Mouse (Mus musculus): ENCODE measurements around the gene Catsperd. TPM values are rescaled to one million over a fixed set of nuclear protein-coding genes. Genes with fewer than 3 reads are reported as not detected.
A peak's percentile ranks its signal among the peaks of the same experiment; 100 is the strongest.
"Not testable (repeated sequence)": the region's sequence is repeated elsewhere in the genome, so short reads cannot be mapped to it uniquely, and the experiment has no call there.

The Catsperd gene
- polyA plus RNA-seq, 1 experiment from 2014 or later: 0.43 TPM

DNA sequence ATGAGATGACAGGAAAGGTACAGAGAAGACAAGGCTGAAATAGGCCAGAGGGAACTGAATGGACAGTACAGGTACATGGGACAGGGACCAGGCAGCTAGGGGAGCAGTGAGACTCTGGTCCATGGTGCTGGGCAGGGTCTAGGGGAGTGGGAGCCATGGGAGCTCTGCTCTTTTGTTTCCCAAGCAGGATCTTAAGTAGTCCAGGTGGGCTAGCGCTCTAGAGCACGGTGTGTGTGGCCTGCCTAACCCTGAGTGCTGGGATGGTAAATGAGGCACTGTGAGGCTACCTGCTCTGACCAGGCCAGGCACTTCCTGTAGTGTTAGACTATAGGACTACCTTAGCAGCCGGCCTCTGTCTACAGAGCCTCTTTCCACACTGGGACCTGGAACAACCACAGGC is 11.2 kb upstream of the Catsperd start:
- 75% methylated on average over 3 of the region's 3 CpGs for WGBS
- Histone ChIP-seq H3K9ac (ENCODE audit: low read length) (no peak overlapping the region), H3K4me2 (ENCODE audit: low read depth, low read length) (no peak overlapping the region), H3K4me1 (replicated peaks; ENCODE audit: control insufficient read depth, insufficient read depth, low read length) (peaks cover 17% of the 10 kb centered on the region), H3K9me3 (ENCODE audit: control insufficient read depth, low read length) (no peaks in the 10 kb centered on the region), H3K27me3 (ENCODE audit: control insufficient read depth, insufficient read depth, low read depth, low read length) (no peaks in the 10 kb centered on the region), H3K4me3 (ENCODE audit: low read length) (no peak overlapping the region), H3K36me3 (ENCODE audit: control insufficient read depth, insufficient read depth, low read length) (peaks cover 40% of the 10 kb centered on the region), H3K27ac (ENCODE audit: low read length) (no peak overlapping the region)
- no peak for ATAC-seq (ENCODE audit: low read depth)

DNA sequence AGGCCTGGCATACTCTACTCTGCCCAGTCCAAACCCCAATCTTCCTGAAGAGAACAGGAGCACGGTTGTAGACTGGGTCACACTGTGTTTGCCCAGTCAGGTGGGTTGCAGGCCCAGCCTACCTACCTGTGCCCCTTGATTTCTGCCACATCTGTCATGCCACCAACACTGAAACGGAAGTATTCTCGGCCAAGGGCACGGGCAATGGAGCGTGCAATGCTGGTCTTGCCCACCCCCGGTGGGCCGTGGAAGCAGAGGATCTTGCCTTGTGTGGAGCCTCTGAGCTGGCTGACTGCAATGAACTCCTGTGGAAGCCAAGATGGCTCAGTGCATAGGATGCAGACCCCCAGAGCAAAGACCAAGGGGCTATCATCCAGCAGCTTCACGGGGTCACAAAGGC is 10.3 kb upstream of the Catsperd start:
- Histone ChIP-seq H3K27me3 (ENCODE audit: control insufficient read depth, insufficient read depth, low read depth, low read length) (no peaks in the 10 kb centered on the region), H3K27ac (ENCODE audit: low read length) (no peak overlapping the region), H3K4me3 (ENCODE audit: low read length) (no peak overlapping the region), H3K4me1 (replicated peaks; ENCODE audit: control insufficient read depth, insufficient read depth, low read length) (peaks cover 11% of the 10 kb centered on the region), H3K4me2 (ENCODE audit: low read depth, low read length) (no peak overlapping the region), H3K9me3 (ENCODE audit: control insufficient read depth, low read length) (no peaks in the 10 kb centered on the region), H3K36me3 (ENCODE audit: control insufficient read depth, insufficient read depth, low read length) (peaks cover 46% of the 10 kb centered on the region), H3K9ac (ENCODE audit: low read length) (no peak overlapping the region)
- no peak for ATAC-seq (ENCODE audit: low read depth)
- WGBS: 90% methylated on average over 8 of the region's 8 CpGs

DNA sequence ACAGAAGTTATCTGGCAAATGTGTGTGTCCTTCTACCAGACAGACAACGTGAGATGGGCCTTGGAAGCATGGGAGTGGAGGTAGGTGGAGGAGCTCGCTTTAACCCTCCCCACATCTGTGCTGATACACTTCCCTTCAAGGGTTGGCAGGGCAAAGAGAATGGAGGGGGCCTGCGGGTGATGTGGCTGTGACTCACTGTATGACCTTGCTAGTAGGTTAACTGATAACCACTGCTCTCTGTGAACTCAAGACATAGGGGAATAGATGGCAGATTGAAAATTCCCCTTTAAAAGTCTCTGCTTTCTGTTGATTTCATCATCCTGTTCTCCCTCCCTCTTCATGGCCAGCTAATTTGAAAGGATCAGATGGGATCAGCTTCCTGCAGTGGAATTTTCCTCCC is 2.4 kb upstream of the Catsperd start:
- ATAC-seq (ENCODE audit: low read depth): no peak
- Histone ChIP-seq H3K27me3 (ENCODE audit: control insufficient read depth, insufficient read depth, low read depth, low read length) (no peaks in the 10 kb centered on the region), H3K9ac (ENCODE audit: low read length) (no peak overlapping the region), H3K4me2 (ENCODE audit: low read depth, low read length) (peak overlapping the region; percentile 96), H3K27ac (ENCODE audit: low read length) (no peak overlapping the region), H3K4me1 (replicated peaks; ENCODE audit: control insufficient read depth, insufficient read depth, low read length) (peaks cover 10% of the 10 kb centered on the region), H3K36me3 (ENCODE audit: control insufficient read depth, insufficient read depth, low read length) (peaks cover 22% of the 10 kb centered on the region), H3K9me3 (ENCODE audit: control insufficient read depth, low read length) (no peaks in the 10 kb centered on the region), H3K4me3 (ENCODE audit: low read length) (no peak overlapping the region)
- 73% methylated on average over 3 of the region's 3 CpGs for WGBS

DNA sequence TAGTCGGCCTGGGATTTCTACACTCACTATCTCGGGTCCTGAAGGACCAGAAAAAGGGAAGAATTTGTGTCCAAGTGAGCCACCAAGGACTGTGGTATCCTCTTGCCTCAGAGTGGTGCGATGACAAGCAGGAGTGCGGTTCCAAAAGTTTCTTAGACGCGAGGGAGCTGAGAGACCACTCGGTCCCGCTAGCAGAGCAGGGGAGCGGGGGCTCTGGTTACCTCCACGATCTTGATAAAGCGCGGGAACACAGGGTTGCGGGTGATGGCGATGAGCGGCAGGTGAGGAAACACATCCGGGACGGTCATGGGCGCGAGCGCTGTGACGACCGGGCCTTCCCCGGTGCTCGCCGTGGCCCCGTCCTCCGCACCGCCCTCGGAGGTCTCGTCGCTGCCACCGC is 1.7 kb upstream of the Catsperd start:
- Histone ChIP-seq H3K36me3 (ENCODE audit: control insufficient read depth, insufficient read depth, low read length) (peaks cover 17% of the 10 kb centered on the region), H3K9ac (ENCODE audit: low read length) (peak overlapping the region; percentile 92), H3K4me3 (ENCODE audit: low read length) (peak overlapping the region; percentile 85), H3K4me2 (ENCODE audit: low read depth, low read length) (peak overlapping the region; percentile 96), H3K4me1 (replicated peaks; ENCODE audit: control insufficient read depth, insufficient read depth, low read length) (peaks cover 10% of the 10 kb centered on the region), H3K27me3 (ENCODE audit: control insufficient read depth, insufficient read depth, low read depth, low read length) (no peaks in the 10 kb centered on the region), H3K9me3 (ENCODE audit: control insufficient read depth, low read length) (no peaks in the 10 kb centered on the region), H3K27ac (ENCODE audit: low read length) (peak overlapping the region; percentile 56; the same call in 1 of the 2 replicates)
- ATAC-seq (ENCODE audit: low read depth): no peak
- under 1% methylated on average over 32 of the region's 32 CpGs for WGBS

DNA sequence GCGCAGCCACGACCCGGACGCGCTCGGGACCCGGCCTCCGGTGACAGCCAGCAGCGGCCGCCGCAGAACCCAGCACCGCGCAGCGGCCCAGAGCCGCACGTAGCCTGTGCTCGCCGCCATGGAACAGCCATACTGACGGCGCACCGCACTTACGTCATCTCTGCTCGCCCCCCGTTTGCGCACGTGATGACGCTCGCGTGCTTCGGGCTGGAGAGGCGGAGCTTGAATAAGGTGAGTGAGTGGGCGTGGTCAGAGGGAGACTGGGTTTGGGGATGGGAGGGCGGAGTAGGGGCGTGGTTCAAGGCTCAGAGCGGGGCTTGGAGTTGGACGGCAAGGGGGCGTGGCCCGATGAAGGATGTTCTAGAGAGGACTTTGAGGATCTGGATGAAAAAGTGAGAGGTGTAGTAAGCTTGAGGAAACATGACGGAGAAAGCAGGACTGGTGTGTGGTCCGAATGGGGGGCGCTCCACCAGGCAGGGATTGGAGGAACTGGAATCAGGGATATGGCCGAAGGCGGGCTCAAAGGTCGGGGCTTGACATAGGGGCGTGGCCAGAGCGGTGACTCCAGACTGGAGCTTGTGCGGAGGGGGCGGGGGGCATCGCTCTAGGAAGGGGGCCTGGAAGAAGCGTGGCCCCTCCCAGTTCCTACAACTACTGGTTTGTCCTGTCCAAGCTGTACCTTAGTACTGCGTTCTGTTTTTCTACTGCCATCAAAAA is 1.0 kb upstream of the Catsperd start, which contains the start of gene Lonp1:
TSS of gene Lonp1 (minus strand) at position 134 of the 717 bp plus-strand sequence.
- H3K36me3 ChIP-seq (ENCODE audit: control insufficient read depth, insufficient read depth, low read length): peaks cover 13% of the 10 kb centered on the region
- peak within 1 kb of the TSS; percentile 92 for H3K9ac ChIP-seq (ENCODE audit: low read length)
- H3K4me1 ChIP-seq (replicated peaks; ENCODE audit: control insufficient read depth, insufficient read depth, low read length): peaks cover 10% of the 10 kb centered on the region
- H3K27me3 ChIP-seq (ENCODE audit: control insufficient read depth, insufficient read depth, low read depth, low read length): no peaks in the 10 kb centered on the region
- H3K4me2 ChIP-seq (ENCODE audit: low read depth, low read length): peak within 1 kb of the TSS; percentile 96
- H3K27ac ChIP-seq (ENCODE audit: low read length): peak within 1 kb of the TSS; percentile 56; the same call in 1 of the 2 replicates
- under 1% methylated on average over 50 of the region's 51 CpGs for WGBS
- peak; percentile 96 for ATAC-seq (ENCODE audit: low read depth)
- no peaks in the 10 kb centered on the region for H3K9me3 ChIP-seq (ENCODE audit: control insufficient read depth, low read length)
- H3K4me3 ChIP-seq (ENCODE audit: low read length): peak within 1 kb of the TSS; percentile 85

DNA sequence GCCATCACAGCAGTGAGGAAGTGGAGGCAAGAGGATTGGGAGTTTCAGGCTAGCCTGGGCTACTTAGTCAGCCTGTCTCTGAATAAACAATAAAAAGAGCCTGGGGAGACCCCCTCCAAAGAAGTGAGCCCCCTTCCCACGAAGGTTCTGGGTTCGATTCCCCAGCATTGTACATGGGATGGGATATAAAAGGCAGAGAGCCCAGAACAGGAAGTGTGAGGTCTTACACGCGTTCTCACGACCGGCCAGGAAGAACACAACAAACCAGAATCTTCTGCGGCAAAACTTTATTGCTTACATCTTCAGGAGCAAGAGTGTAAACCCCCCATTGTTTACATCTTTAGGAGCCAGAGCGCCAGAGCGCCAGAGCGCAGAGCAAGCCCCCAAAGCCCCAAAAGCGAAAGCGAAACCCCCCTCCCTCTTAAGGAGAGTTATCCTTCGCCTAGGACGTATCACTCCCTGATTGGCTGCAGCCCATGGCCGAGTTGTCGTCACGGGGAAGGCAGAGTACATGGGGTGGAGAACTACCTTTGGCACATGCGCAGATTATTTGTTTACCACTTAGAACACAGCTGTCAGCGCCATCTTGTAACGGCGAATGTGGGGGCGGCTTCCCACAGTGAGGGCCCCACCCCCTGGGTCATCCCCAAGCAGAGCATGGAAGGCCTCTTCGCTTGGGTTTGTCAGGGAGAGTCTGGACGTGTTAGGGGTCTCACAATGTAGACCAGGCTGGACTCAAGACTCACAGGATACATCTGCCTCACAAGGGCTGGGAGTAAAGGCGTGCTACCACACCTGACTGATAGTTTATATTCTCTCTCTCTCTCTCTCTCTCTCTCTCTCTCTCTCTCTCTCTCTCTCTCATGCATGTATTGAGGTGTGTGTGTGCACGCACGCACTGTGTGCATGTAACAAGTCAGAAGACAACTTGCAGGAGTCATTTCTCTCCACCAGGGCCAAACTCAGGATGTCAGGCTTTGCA is 2.1 kb downstream of the Catsperd start:
- H3K4me1 ChIP-seq (replicated peaks; ENCODE audit: control insufficient read depth, insufficient read depth, low read length); H3K4me3 ChIP-seq (ENCODE audit: low read length); H3K27ac ChIP-seq (ENCODE audit: low read length); H3K36me3 ChIP-seq (ENCODE audit: control insufficient read depth, insufficient read depth, low read length); ATAC-seq (ENCODE audit: low read depth); H3K9ac ChIP-seq (ENCODE audit: low read length); H3K9me3 ChIP-seq (ENCODE audit: control insufficient read depth, low read length); H3K4me2 ChIP-seq (ENCODE audit: low read depth, low read length); H3K27me3 ChIP-seq (ENCODE audit: control insufficient read depth, insufficient read depth, low read depth, low read length): not testable (repeated sequence)
- 77% methylated on average over 27 of the region's 27 CpGs for WGBS

DNA sequence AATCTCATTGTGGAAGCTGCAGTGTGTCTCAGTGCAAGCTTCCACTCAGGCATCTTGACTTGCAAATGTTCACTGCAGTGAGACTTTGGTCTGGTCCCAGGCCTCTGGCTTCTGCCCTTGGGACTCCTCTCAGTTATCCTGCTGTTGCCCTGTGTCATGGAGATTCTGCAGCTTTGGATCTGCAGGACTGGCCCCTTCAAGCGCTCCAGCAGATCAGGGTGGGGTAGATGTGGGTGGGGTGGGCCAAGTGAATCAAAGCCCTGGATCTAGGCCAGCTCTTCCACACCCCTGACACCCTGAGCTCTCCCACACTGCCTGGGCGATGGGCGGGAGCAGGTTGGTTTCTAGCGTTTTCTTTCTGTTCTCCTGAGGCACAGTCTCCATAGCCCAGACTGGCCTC is 3.9 kb downstream of the Catsperd start:
- no peaks in the 10 kb centered on the region for H3K9me3 ChIP-seq (ENCODE audit: control insufficient read depth, low read length)
- no peak overlapping the region for H3K4me2 ChIP-seq (ENCODE audit: low read depth, low read length)
- H3K4me3 ChIP-seq (ENCODE audit: low read length): no peak overlapping the region
- no peak overlapping the region for H3K9ac ChIP-seq (ENCODE audit: low read length)
- no peaks in the 10 kb centered on the region for H3K27me3 ChIP-seq (ENCODE audit: control insufficient read depth, insufficient read depth, low read depth, low read length)
- H3K4me1 ChIP-seq (replicated peaks; ENCODE audit: control insufficient read depth, insufficient read depth, low read length): no peaks in the 10 kb centered on the region; the same call in 1 of the 2 replicates
- no peak for ATAC-seq (ENCODE audit: low read depth)
- no peaks in the 10 kb centered on the region for H3K36me3 ChIP-seq (ENCODE audit: control insufficient read depth, insufficient read depth, low read length)
- H3K27ac ChIP-seq (ENCODE audit: low read length): no peak overlapping the region
- 54% methylated on average over 4 of the region's 4 CpGs for WGBS

DNA sequence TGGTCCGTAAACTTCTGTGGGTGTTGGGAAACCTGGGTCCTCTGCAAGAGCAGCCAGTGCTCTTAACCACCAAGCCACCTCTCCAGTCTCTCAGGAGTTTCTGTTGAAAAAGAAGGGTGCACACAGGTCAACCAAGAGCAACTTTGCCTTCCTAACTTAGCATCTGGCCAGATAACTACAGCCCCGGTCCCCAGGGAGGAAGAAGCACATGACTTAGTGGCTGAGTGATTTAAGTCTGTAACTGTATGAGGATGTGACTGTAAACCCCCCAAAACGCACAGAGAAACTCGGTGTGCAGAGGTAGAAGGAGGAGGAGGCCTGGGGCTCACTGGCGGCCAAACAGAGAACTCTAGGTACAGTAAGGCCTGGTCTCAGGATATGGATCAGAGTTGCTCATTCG is 6.1 kb downstream of the Catsperd start:
- no peaks in the 10 kb centered on the region for H3K9me3 ChIP-seq (ENCODE audit: control insufficient read depth, low read length)
- no peaks in the 10 kb centered on the region for H3K27me3 ChIP-seq (ENCODE audit: control insufficient read depth, insufficient read depth, low read depth, low read length)
- no peaks in the 10 kb centered on the region for H3K4me1 ChIP-seq (replicated peaks; ENCODE audit: control insufficient read depth, insufficient read depth, low read length)
- 79% methylated on average over 6 of the region's 6 CpGs for WGBS
- H3K27ac ChIP-seq (ENCODE audit: low read length): no peak overlapping the region
- H3K4me2 ChIP-seq (ENCODE audit: low read depth, low read length): no peak overlapping the region
- H3K9ac ChIP-seq (ENCODE audit: low read length): no peak overlapping the region
- H3K36me3 ChIP-seq (ENCODE audit: control insufficient read depth, insufficient read depth, low read length): no peaks in the 10 kb centered on the region
- H3K4me3 ChIP-seq (ENCODE audit: low read length): no peak overlapping the region
- no peak for ATAC-seq (ENCODE audit: low read depth)

DNA sequence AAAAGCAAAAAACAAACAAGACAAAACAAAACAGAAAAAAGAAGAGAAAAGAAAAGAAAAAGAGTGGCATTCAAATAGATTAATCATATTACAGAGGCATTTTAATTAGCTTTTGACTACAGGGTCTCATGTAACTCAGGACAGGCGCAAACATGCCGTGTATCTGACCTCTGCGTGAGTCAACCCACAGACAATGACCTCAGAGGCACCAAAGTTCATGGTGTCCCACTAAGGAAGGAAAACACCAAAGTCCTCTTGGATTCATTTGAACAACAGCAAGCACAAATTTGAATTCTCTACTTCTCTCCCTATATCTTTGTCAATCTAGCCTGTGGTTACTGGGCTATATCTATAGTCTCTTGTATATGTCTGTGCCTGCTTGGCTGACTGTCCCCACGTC is 15.3 kb downstream of the Catsperd start:
- no peaks in the 10 kb centered on the region for H3K4me1 ChIP-seq (replicated peaks; ENCODE audit: control insufficient read depth, insufficient read depth, low read length)
- no peak overlapping the region for H3K4me2 ChIP-seq (ENCODE audit: low read depth, low read length)
- no peaks in the 10 kb centered on the region for H3K27me3 ChIP-seq (ENCODE audit: control insufficient read depth, insufficient read depth, low read depth, low read length)
- no peak overlapping the region for H3K27ac ChIP-seq (ENCODE audit: low read length)
- ATAC-seq (ENCODE audit: low read depth): no peak
- WGBS: 78% methylated on average over 4 of the region's 4 CpGs
- no peaks in the 10 kb centered on the region for H3K36me3 ChIP-seq (ENCODE audit: control insufficient read depth, insufficient read depth, low read length)
- H3K9ac ChIP-seq (ENCODE audit: low read length): no peak overlapping the region
- no peaks in the 10 kb centered on the region for H3K9me3 ChIP-seq (ENCODE audit: control insufficient read depth, low read length)
- H3K4me3 ChIP-seq (ENCODE audit: low read length): no peak overlapping the region
